Mouse (Mus musculus) frontal cortex, adult 2 months (tissue): ENCODE measurements at regions not wholly inside any gene's neighbourhood (a gene's known extent, or its start where the extent isn't known, plus 50 kb on each side); places are given as distances from the start of the nearest gene placed in this dataset.

Experiments
- DNase-seq, 2 experiments: peaks; one replicate each; pipeline ENCODE4 v3.0.0; 2022; ENCODE audit warnings: low spot score in 1 of 2; ENCODE audit errors: extremely low spot score in 1 of 2

DNA sequence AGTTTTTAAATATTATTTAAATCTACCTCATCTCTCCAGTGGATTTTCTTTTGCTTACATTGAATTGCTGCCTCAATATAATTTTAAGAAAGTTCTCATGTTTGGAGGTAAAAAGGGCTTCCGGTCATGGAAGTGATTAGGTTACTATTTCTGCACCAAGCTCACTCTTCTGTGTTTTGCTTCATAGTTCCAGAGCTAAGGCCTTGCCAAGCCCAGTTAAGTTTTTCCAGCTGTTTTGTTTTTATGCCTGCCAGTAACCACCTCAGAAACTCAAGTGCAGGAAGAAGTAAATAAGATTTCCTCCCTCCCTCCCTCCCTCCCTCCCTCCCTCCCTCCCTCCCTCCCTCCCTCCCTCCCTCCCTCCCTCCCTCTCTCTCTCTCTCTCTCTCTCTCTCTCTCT, 2466.1 kb downstream of the Poteg start:
- no peak for DNase-seq

DNA sequence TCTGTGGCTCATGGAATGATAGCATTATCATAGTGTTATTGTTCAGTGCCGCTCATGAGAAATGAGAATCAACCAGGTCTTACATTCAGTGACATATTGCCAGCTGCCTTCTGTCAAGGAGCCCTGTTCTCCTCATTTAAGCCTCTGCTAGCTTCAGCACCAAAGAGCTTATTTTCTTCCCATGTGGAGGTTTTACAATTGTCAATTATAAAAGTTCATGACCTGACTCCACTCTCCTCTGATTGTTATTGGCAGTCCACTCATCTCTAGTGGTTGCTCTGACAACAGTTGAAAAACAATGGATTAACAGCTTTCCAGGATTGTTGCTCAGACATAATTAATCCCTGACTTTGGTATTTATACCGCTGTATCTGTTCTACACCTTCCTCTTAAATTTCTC, 2473.0 kb downstream of the Poteg start:
- no peak for DNase-seq

DNA sequence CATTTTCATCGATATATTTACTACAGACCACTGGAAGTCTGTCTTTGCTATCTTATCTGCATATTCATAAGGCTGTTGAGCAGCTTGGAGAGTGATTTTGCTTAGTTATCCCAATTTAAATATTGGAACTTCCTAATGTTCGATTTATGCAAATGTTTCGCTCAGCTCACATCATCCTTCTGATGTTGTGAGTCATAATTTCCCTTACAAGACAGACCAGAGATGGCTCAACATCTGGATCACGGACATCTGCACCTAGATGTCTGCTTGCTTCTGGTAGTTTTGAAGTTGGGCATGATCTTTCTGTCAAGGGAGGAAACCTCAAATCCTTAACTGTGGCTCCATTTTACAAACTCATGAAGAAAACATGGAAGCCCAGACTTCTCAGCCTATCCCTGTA, 2480.8 kb downstream of the Poteg start:
- no peak for DNase-seq

DNA sequence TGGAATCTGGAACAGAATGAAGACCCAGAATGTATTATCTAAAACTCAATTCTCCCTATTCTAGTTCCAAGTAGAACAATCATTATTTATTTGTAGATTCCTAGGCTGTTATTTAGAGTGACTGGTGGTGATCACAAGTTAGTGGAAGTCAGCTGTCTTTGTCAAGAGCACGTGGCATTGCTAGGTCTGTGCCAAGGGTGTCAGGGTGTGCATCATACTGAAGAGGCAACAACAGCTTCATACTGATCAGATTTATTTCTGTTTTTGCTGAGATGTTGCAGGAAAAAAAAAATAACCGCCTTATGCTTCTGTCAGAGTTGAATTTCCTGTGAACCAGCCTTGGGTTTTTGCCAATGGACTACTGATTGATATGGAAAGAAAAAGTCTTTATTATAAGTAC, 2513.9 kb downstream of the Poteg start:
- DNase-seq, result no peak

DNA sequence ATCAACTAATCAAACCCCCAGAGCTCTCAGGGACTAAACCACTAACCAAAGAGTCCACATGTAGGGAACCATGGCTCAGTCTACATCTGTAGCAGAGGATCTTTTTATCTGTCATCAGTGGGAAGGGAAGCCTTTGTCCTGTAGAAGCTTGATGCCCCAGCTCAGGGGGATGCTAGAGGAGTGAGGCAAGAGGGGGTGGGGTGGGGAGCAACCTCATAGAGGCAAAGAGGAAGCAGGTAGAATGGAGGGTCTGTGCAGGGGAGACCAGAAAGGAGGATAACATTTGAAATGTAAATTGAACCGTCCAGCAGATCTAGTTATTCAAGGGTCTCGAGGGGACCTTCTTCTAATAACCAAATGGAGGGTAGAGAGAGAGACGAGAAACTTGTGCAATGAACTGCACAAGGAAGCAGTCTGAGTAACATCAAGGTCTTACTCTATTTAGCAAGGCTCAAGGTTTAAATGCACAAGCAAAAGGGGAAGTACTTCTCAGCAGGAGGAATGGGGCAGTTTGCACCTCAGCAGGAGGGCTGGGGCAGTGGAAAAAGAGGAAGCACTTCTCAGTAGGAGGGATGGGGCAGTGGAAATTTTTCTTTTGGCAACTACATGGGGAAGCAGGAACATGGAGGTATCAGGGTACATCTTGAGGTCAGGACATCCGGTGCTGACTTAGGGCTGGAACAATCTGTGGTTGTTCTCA, 2529.3 kb downstream of the Poteg start:
- no peak for DNase-seq

DNA sequence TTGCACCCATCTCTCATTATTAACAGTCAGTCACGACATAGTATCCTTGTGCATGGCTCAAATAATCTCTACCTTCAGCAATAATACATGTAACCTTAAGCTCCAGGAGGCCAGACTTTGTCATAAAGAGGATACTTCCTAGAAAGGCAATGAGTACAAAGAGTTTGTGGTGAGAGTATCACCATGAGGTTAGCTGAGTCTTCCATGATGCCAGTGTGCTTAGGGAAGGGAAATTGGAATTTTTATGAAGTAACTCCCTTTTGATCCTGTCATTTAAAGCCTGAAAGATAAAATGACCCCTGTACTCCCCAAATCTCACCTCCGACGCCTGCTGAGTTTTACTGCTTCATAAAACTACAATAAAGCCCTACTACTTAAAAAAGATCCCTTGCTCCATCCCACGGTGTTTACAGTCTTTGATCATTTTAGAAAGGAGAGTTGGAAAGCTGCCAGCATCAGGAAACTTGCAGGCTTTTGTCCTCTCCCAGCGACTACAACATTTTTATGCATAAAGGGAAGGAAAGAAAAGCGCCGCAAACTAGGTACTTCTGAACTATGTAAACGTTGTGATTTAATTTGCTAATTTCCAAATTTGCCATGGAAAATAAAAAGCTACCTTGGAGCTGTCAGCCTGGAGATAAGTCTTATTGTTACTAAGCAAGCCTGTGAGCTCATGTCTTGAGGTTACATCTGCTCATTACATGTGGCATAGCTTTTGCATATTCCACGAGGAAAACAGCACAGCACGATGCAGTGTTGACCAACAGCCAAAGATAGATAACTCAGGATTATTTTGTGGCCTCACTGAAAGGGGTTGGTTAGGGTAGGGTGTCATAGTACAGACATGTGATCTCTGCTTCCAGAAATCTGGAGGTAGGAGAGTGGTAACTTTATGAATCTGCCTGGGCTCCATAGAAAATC, 2531.4 kb downstream of the Poteg start:
- DNase-seq, result peak in 1 of 2 experiments; percentile 32

DNA sequence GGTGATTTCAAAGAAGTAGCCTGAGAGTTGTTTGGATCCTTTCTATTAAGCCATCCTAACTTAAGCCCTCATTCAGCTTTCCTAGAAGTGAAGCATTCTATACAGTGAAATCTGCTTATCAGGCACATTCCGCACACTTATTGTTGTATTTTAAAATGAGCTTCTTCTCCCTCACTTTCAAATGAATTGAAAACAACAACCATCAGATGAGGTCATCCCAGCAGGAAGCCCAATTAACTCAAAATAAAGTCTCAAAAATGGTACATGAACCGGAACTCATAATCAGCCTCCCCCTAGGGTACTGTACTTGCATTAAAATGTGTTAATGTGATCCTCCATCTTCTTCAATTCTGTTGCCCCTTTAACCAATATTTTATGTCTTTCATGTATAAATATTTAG, 2545.1 kb downstream of the Poteg start:
- no peak for DNase-seq

DNA sequence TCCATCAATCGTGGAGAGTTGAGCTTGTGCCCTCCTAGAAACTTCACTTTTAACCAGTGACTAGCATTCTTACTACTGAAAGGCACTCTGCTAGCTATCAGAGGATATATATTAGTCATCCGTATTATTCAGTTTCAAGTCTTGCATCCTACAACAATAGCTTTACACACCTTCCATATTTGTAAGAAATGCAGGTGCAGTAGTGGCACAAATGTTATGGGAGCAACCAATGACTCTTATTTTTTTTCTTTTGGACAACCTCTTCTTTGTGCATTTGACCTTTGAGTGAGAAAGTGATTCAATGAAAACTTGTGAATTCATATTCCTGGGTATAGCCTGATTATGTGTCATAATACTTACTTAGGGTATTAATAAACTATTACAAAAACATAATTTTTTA, 2551.9 kb downstream of the Poteg start:
- DNase-seq, result no peak
